Mouse (Mus musculus) ES-CJ7 (cell line): ENCODE data around the gene Tmem135.

Source experiments
- DNase-seq: peaks from one replicate; pipeline ENCODE4 v3.0.0; 2011; ENCODE audit warnings: low read depth, low spot score

Gene Tmem135

DNA sequence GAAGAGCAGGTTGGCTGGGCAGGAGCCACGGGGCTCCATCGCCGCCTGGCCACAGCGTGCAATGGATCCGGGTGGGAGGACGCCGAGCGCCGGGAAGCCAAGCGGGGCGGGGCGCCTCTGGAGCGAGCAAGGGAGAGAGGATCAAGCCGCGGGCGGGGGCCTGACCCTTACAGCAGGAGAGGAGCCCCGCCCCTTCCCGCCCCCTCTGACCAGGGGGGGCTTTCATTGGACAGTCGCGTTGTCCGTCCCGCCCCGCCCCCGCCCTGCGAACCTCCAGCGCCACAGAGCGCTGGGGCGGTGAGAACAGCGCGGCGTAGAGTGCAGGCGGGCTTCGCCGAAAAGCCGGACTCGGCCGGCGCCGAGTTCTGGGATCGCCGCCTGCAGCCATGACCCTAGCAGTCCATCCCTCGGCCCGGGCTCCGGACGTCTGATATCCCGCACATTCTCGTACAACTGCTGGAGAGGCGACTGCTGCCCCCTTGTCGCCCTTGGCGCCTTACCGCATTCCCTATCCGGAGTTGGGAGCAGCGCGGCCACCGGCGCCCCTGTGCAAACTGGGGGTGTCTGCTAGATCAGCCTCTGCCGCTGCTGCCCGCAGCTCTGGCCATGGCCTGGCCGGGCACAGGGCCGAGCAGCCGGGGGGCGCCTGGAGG is at the start of gene Tmem135, which contains the start of gene Fzd4:
Gene Tmem135, minus strand, starts transcription at position 142 of the 653 bp plus-strand sequence.
Gene Fzd4, plus strand, starts transcription at position 275 of the 653 bp plus-strand sequence.
- peak; percentile 94 for DNase-seq

DNA sequence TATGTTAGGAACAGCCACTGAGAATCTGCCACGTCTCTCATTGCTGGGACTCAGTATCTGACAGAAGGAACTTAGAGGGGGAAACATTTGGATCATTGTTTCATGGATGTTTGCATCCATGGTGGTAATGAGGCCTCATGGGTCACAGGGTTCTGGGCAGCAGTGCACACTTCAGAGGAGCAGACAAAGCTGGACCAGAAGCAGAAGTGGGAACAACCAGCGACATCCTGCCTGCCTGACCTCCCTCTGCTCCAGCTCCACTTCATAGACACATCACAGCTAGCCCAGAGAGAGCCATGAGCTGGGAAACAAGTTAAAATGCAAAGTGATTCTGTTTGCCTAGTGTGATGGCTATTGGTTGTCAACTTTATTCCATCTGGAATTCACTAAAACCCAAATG is 46.3 kb upstream of the Tmem135 start:
- no peak for DNase-seq

- no peak for DNase-seq
Observed at GRCm38 (mm10) chr7:89445137-89445536, 41.1 kb upstream of the Tmem135 start.

GRCm38 (mm10) chr7:89442242-89442641 is 38.2 kb upstream of the Tmem135 start:
- DNase-seq, result no peak

- no peak for DNase-seq
Observed at GRCm38 (mm10) chr7:89441291-89441690, 37.3 kb upstream of the Tmem135 start.

- peak; percentile 56 for DNase-seq
Observed at GRCm38 (mm10) chr7:89437589-89437988, 33.6 kb upstream of the Tmem135 start.

GRCm38 (mm10) chr7:89436404-89436803 is 32.4 kb upstream of the Tmem135 start:
- DNase-seq, result no peak

- peak; percentile 32 for DNase-seq
Observed at GRCm38 (mm10) chr7:89433893-89434616, 30.0 kb upstream of the Tmem135 start.

- no peak for DNase-seq
Observed at GRCm38 (mm10) chr7:89433193-89433892, 29.3 kb upstream of the Tmem135 start.

DNA sequence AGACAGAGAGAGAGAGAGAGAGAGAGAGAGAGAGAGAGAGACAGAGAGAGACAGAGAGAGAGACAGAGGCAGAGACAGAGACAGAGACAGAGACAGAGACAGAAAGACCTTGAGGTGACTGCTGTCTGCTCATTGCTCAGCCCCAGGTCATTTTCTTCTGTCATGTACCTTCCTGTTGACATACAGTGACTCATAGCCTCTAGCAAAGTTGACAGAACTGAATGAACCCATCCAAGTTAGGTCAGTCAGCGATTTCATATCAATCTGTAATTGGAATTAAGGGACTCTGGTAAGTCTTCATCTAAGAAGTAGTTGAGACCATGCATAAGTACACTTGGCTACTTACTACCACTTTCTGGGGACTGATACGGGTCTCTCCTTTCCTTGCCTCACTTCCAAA is 27.2 kb upstream of the Tmem135 start:
- no peak for DNase-seq

DNA sequence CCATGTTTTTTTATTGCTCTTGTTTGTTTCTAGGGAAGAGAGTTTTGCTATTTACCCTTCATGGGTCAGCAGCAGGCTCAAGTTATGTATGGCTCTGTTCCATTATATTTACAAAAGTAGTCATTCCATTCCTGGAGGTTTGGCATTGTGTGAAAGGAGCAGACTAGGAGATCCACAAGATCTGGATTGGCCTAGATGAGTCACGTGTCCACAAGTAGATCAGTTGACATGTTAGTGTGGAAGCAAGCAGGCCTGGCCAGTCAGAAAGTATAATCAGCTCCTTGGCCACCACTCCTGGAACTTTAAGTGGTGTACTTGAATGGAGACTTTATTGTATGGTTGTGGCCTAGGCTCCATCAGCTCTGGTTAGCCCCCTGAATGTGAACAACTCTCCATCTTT is 25.3 kb upstream of the Tmem135 start:
- no peak for DNase-seq

DNA sequence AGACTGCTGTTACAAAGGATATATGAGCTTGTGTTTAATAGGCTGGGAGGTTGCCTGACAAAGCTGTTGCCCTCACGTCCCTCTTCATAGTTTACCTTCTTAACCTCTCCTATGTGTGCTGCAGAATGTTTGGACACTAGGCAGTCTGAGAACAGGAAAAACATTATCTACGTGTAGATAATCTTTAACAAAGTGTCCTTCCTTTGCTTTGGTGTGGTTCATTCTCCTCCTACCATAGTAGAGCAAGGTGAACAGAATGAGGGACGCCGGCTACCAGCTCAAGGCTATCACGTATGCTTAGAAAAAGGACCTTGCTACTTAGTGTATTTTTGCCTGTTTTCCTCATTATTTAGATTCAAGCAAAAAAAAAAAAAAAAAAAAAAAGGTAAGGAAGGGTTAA is 24.8 kb upstream of the Tmem135 start:
- no peak for DNase-seq

DNA sequence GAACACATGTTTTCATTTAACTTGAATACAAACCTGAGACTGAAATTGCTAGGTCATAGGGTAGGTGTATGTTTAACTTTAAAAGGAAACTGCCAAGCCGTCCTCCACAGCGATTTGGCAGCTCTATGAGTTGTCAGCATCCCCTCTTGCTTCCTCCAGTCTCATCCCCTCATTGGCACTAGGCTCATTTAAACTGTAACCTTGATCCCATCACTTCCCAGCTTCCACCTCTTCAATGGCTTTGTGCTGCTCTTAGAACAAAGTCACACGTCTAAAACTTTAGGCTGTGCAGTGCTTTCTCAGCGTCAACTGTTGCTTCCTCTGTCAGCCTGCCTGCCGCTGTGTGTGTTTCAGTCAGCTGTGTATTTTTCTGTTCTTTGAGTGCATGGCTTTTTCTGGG is 23.1 kb upstream of the Tmem135 start:
- no peak for DNase-seq

DNA sequence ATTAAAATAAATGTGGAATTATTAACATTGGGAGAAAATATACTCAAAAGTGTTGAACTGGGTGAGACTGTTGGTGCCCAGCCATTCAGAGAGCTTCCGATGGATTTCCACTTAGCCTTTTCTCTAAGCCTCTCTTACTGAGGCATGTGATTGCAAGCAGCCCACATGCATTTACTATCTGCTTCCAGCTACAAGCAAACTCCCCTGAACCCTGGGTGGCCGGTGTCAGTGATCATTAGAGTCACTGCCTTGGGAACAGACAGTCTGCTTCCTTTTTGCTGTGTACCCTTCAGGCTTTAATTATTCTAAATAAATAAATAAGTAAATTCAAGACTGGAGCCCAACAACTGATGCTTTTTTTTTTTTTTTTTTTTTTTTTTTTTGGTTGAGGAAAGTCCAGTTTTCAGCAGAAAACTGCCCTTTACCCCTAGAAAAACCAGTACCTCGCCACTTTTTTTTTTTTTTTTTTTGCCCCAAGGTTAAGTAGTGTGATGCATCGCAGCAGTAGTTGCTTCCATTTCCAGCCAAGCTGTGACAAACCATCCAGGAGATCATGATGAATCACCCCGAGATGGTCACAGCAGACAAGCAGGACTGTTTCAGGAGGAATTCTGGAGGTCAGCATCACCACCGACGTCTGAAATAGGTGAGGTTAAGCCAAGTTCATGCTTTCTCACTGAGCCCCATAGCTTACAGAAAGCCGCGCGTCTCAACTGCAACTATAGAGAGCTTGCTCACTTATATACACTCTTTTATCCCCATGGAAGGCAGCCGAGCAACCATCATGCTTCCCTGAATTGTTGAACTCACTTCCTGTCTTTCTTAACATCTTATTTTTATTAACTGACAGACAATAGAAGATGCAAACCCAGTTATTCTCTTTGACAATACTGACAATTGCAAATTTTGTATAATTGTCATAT is 22.0 kb upstream of the Tmem135 start:
- no peak for DNase-seq

DNA sequence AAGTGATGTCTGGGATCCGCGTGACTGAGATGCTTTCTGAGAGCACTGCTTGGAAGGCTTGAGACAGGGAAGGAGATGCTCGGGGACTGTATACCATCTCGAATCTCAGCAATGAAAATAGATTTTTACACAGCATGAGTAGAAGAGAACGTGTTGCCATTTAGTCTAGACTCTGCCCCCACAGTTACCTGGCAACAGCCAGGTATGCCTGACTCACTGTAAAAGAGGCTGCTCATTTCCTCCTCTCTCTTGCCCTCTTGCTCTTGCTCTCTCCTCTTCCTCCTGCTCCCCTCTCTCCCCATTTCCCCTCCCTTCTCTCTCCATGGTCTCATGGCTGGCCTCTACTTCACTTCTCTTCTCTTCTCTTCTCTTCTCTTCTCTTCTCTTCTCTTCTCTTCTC is 20.6 kb upstream of the Tmem135 start:
- DNase-seq, result no peak

GRCm38 (mm10) chr7:89423688-89424255 is 19.8 kb upstream of the Tmem135 start:
- DNase-seq, result no peak

GRCm38 (mm10) chr7:89423194-89423593 is 19.2 kb upstream of the Tmem135 start:
- DNase-seq, result no peak

- DNase-seq, result no peak
Observed at GRCm38 (mm10) chr7:89422650-89423049, 18.6 kb upstream of the Tmem135 start.

GRCm38 (mm10) chr7:89421294-89421693 is 17.3 kb upstream of the Tmem135 start:
- DNase-seq, result no peak

DNA sequence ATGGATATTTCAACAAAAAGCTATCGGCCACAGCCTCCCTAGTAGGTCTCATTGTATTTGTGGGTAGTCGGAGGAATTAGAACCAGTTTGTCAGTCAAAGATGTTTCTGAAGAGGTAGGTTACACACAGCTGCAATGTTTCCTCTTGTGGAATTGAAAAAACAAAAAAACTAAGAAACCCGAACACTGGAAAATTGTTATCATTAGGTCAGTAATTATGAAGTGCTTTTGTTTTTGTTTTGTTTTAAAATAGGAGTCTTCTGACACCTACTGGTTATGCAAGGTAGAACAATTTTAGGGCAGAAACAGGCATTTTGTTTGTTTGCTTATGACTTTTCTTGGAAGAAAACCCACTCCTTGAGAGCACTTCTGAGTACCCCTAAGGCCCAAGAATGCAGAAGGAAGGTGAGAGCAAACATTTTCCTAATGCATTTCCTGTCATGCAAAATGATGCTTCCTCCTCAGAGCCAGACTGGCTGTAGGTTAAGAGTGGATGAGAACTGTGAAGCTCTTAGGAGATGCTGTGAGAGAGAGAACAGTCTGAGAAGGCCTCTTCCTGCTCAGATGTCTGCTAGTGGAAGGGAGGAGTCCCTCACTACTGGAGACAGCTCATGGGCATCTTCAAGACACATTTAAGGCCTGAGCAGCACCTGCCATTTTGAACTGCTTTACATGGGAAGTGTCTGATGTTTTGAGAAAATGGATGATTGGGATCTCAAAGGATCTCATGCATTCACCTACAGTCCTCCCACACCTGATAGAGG is 15.1 kb upstream of the Tmem135 start:
- no peak for DNase-seq
